Mouse (Mus musculus) regulatory T cell (primary cell): ENCODE measurements around the gene Ppp1r10.
"Not testable (repeated sequence)": the region's sequence is repeated elsewhere in the genome, so short reads cannot be mapped to it uniquely, and the experiment has no call there.

Experiments
- in situ Hi-C: fragments of 300-600 bp; cut with MboI, MseI; formaldehyde crosslinking; loops from one replicate; pipeline ENCODE4 v1.15.1; 2025; ENCODE audit warnings: high pct_unique_total_duplicates

Gene Ppp1r10

DNA sequence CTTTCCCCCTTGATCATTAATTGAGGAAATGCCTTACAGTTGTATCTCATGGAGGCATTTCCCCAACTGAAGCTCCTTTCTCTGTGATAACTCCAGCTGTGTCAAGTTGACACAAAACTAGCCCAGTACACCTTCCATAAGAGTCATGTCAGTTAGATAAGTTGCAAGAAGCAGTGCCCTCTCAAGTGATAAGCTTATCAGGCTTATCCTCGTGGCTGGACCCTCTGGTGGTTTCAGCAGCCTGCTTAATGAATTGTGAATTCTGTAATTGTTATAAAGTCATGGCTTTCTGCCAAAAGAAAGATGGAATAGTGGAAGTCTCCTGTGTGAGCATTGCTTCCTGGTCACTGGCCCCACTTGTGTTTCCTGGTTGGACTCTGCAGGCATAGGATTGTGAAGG lies 11.2 kb downstream of the Ppp1r10 start:
- in situ Hi-C loops, result loop anchor here (5.0 kb wide), 2 partner anchors 35 to 105 kb away; partner anchors contain the start of gene H2-T23

GRCm38 (mm10) chr17:35929534-35929933 lies 13.3 kb downstream of the Ppp1r10 start:
- in situ Hi-C loops, result loop anchor here (5.0 kb wide), 2 partner anchors 33 to 103 kb away; partner anchors contain the start of gene H2-T23

DNA sequence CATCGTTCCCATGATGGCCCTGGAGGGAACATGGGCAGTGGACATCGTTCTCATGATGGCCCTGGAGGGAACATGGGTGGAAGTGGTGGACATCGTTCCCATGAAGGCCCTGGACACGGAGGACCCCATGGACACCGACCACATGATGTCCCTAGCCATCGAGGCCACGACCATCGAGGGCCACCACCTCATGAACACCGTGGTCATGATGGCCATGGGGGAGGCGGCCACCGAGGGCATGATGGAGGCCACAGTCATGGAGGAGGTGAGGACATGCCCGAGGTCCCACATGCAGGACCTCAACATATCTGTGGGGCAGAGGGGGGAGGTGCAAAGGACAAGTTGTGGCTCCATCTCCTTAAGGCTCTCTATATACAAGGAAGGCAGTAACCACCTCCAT lies 14.4 kb downstream of the Ppp1r10 start:
- in situ Hi-C loops, result no loop called here

- in situ Hi-C loops, result no loop called here
These were observed 16.4 kb downstream of the Ppp1r10 start for GRCm38 (mm10) chr17:35932608-35933007.

- in situ Hi-C loops, result loop anchor here (5.0 kb wide), 1 partner anchor 52 kb away; no protein-coding TSS in a partner anchor
These were observed 19.5 kb downstream of the Ppp1r10 start for GRCm38 (mm10) chr17:35935763-35936162.

DNA sequence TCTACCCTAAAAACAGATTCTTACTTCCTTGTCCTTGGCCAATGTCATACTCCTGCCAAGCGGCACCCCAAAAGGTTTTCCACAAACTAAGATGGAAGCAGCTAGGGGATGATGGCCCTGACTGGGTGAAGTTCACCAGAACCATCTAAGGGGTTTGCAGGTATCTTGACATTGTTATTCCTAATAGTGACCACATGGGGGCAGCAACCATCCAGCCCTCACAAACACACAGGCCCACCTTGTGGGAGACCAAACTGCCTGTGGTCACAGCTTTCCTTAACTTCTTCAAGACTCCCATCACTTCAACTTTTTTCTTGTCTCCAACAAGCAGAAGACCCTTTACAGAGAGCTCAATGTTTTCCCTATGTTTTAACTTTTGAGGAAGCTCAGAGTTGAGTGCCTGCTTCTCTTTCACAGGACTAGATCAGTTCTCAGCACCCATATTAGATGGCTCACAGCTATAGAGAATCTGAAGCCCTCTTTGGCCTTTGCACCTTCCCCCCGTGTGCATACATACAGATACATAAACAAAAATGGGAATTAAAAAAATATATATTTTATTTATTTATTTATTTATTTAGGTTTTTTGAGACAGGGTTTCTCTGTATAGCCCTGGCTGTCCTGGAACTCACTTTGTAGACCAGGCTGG lies 21.6 kb downstream of the Ppp1r10 start:
- in situ Hi-C loops, result loop anchor here (5.0 kb wide), 1 partner anchor 49 kb away; no protein-coding TSS in a partner anchor

DNA sequence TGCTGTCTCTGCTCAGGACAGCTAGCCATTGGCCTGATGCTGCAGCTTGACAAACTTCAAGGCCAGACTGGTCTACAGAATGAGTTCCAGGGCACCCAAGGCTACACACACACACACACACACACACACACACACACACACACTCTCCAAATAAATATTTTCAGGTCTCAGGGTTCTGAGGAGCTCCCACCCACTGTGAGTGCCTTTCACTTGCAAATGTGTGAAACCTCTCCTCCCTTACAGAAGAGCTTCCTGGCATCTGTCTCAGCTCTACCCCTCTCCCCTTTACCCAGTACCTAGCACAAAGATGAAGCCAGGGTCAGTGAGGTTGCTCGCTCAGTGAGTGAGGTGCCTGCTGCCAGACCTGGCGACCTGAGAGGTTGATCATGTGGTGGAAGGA lies 22.9 kb downstream of the Ppp1r10 start:
- in situ Hi-C loops, result loop anchor here (5.0 kb wide), 1 partner anchor 48 kb away; no protein-coding TSS in a partner anchor

DNA sequence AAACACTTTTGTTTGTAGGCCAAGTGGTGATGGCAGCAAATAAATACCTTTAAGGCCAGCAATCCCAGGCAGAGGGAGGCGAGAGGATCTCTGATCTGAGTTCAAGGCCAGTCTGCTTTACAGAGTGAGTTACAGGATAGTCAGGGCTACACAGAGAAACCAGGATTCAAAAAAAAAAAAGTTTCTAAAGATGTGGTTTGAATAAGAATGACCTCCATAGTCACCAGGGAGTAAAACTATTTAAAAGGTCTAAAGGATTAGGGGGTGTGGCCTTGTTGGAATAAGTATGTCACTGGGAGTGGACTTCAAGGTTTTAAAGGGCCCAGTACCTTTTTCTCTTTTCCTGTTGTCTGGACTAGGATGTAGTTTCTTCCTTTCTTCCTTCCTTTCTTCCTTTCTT lies 23.7 kb downstream of the Ppp1r10 start:
- in situ Hi-C loops, result loop anchor here (5.0 kb wide), 1 partner anchor 47 kb away; no protein-coding TSS in a partner anchor

- in situ Hi-C loops, result not testable (repeated sequence)
These were observed 34.7 kb downstream of the Ppp1r10 start for GRCm38 (mm10) chr17:35950946-35951345.

DNA sequence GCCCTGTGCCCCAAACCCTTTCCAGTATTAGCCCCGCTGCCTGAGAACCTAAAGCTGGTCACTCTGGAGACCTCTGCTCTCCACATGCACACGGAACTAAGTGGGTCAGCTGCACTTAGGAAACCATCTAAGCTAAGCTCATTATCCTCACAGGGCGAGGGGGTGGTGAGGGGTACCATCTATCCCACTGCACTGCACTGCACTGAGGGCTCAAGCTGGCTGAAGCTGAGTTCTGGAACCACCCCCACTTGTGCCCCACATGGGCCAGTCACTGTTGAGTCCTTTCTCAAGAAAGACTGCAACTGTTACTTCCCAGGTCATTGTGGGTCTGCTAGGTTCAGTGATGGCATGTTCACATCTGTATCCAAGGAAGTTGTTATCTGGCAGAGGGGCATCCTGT lies 36.3 kb downstream of the Ppp1r10 start:
- in situ Hi-C loops, result not testable (repeated sequence)

DNA sequence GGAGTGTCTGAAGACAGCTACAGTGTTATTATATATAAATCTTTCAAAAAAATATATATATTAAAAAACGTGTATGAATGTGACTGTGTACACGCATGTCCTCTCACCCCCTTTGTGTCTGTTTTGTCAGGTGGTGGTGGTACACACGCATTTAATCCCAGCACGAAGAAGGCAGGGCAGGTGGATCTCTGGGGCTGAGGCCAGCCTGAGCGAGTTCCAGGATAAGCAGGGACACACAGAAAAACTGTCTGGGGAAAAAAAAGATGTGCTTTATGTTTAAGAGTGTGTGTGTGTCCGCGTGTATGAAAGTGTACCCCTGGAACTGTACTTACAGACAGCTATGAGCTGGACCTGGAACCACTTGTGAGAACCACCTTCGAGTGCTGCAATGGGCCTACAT lies 38.4 kb downstream of the Ppp1r10 start:
- in situ Hi-C loops, result no loop called here

DNA sequence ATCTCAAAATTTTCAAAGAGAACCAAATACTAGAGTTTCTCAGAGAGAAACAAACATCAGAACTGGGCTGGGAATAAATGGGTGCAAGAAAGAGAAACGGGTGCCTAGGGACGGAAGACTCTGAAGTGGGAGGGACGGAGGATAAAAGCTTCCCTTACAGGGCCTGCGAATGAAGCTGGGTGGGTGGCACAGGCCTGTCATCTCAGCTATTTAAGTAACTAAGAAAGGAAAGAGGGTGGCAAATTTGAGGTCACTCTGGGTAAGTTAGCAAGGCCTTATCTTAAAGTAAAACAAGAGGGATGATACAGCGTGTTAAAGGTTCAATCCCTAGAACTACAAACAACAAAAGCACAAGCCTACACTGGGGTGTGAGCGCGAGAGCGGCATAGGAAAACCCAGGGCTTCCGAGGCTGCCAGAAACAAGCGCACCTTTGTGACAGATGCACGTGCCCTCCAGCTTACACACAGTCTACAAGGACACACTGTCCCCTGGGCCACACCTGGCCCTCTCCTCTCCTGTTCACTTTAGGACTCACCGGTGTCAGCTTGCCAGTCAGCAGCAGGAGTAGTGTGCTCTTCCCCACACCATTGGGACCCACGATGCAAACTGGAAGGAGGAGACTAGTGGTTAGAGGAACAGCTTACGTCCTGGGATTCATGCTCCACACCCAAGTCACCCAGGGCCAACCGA lies 42.4 kb downstream of the Ppp1r10 start:
- in situ Hi-C loops, result no loop called here

DNA sequence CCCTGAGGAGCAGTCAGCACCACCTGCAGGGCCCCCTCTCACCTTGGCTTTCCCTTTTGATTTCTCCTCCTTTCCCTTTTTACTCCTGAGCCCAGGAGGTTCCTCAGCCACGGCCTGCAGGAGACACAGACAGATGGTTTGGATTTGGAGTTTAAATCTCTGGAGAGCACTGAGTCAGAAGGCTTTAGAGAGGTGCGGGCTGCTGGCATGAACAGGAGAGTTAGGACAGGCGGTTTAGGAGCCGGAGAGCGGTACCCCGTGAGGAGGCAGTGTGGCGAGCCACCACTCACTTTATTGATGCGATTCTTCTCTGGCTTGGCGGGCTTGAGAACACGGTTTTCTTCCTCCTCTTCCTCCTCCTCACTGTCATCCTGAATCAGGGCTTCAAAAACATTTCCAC lies 47.0 kb downstream of the Ppp1r10 start:
- in situ Hi-C loops, result loop anchor here (5.0 kb wide), 1 partner anchor 36 kb away; no protein-coding TSS in a partner anchor

DNA sequence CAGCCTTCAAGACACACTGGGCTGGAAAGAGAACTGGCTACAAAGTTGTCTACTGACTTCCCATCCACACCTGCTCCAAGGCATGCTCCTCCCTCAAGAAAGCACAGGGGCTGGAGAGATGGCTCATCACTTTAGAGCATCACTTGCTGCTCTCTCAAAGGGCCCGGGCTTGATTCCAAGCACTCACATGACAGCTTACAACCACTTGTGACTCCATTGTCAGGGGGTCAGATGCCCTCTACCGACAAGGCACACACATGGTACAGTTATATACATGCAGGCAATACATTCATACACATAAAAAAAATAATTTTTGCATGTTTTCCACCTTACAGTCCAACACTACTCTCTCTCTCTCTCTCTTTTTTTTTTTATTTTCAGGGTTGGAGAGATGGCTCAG lies 51.4 kb downstream of the Ppp1r10 start:
- in situ Hi-C loops, result loop anchor here (5.0 kb wide), 1 partner anchor 100 kb away; the partner anchor contains the start of gene Ppp1r18

DNA sequence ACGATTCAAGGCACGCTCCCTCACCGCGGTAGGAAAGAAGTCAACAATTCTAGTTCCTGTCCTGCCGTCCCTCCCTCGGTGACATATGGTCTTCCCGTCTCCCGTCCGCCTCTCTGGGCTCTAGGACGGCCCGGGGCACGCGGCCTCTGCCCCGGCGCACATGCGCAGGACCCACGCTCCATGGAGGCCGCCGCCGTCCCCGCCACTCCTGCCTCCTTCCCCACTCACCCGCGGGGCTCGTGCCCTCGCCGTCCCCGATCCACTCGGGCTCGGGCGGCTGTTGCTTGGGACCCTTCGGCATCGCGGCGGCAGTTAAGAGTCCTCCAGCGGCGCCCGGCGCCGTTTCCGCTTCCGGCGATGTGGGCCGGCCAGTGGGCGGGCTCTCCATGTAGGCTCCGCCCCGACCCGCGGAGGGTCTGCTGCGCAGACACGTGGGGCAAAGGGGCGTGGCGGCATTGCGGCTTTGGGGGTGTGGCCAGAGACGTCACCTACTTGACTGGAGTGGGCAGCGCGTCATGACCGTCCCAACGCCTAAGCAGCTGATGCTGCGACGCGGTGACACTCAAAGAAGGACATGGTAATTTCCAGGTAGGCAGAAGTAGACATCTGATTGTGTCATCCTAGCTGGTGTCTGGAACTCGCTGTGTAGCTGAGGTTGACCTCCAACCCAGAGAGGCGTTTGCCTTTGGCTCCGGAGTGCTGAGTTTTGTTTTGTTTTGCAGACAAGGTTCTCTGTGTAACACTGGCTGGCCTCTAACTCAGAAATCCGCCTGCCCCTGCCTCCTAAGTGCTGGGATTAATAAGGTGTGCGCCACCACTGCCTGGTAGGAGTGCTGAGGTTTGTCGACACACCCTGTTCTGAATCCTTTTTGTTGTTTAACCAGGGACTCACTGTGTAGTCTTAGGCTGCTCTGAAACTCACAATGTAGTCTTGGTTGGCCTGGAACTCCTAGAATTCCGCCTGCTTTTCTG lies 53.5 kb downstream of the Ppp1r10 start, which contains the start of gene Abcf1:
TSS of gene Abcf1 (minus strand) at position 344 of the 972 bp plus-strand sequence.
- in situ Hi-C loops, result loop anchor here (5.0 kb wide), 1 partner anchor 102 kb away; the partner anchor contains the start of gene Ppp1r18

- in situ Hi-C loops, result no loop called here
These were observed 55.9 kb downstream of the Ppp1r10 start for GRCm38 (mm10) chr17:35972131-35972530.

DNA sequence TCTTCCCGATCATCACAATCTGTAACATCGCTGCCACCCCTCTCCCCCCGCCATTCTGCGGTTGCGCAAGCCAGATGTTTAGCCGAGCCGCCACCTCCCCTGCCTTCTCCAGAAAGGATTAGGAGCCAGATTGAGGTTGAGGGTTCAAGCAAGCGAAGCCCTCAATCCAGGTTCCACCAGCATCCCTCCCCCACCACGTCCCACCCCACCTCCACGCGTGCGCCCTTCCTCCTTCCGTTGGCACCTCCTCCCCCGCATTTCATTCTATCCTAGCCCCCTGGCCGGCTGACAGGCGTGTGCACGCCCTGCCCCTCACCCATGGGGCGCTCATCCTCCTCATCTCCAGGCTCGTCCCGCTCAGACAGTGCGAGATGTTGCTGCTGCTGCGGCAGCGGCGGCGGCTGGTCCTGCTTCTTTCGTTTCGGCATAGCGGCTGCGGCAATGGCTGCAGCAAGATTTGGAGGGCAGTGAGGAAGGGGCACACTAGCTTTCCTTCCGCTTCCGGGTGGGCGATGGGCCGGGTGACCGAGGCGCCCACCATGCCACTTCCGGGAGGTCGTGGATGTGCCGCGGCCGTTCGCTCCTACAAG lies 62.7 kb downstream of the Ppp1r10 start:
- in situ Hi-C loops, result loop anchor here (25.0 kb wide), 1 partner anchor 983 kb away; the partner anchor contains the start of genes Ppp1r11, Znrd1 and Znrd1as

DNA sequence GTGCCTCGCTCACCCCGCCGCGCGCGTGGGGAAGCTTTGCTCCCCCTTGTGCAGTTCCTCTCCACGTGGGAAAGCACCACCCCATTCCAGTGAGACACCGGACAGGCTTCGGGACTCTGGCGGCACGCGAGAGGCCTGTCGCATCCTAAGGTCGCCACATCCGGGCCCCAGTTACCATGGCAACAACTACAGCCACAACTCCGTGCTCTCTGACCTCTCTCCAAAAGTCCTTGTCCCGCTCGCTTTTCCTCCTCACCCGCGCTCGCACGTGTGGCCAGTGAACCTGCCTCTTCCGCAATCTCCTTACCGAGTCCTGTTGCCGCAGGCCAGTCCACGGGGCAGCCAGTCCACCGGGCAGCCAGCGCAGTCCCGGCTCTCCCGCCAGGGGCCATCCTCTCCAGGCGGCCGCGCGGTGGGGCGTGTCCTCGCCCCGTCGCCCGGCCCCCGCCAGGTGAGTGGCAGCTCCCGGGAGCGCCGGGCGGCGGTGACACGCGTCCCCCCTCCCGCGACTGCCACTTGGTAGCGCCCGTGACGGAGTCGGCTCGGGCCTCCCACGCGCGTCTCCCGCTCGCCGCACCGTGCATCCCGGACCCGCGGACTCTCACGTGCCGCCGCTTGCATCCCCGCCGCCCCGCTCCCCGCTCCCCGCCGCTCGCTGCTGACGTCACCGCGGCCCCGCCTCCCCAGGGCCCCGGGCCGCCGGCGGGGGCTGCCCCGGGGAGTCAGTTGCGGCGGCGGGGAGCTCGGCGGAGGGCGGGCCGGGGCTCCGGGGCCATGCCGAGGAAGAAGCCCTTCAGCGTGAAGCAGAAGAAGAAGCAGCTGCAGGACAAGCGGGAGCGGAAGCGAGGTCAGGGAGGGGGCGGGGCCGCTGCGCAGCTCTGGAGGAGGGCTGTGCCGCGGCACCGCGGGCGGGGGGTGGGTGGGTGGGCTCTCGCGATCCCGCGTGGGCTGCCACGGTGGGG lies 63.4 kb downstream of the Ppp1r10 start, which contains the start of the genes Gnl1 and Prr3:
TSS of gene Gnl1 (plus strand) at position 451 of the 962 bp plus-strand sequence.
TSS of gene Prr3 (minus strand) at position 836 of the 962 bp plus-strand sequence.
- in situ Hi-C loops, result loop anchor here (25.0 kb wide), 1 partner anchor 983 kb away; the partner anchor contains the start of genes Ppp1r11, Znrd1 and Znrd1as

DNA sequence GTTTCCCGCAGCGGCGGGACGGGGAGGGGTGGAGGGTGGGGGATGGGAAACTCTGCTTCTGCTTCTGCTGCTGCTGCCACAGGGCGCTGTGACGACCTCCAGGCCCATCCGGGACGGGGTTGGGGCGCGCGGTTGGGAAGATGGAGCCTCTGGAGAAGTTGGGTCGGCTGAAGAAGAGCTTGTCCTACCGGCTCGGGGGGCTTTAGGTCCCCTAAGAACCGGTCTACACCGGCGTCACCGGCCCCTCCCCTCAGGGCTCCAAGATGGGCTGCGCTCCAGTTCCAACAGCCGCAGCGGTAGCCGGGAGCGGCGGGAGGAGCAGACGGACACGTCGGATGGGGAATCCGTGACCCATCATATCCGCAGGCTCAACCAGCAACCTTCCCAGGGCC lies 64.1 kb downstream of the Ppp1r10 start:
- in situ Hi-C loops, result loop anchor here (25.0 kb wide), 1 partner anchor 982 kb away; the partner anchor contains the start of genes Ppp1r11, Znrd1 and Znrd1as
